Mouse (Mus musculus): ENCODE measurements around the gene Gm10715. TPM values are rescaled to one million over a fixed set of nuclear protein-coding genes. Genes with fewer than 3 reads are reported as not detected.
"Not testable (repeated sequence)": the region's sequence is repeated elsewhere in the genome, so short reads cannot be mapped to it uniquely, and the experiment has no call there.

Gene Gm10715
- total RNA-seq, 2 experiments from 2014 or later, result not detected

GRCm38 (mm10) chr9:3023312-3023984, 13.2 kb upstream of the Gm10715 start, which contains the start of gene Gm10718:
Gene Gm10718, plus strand, starts transcription at chr9:3023547.
- intact Hi-C loops (cut with DNase I; ENCODE audit: low total_unique reads); DNase-seq: not testable (repeated sequence)

- DNase-seq; intact Hi-C loops (cut with DNase I; ENCODE audit: low total_unique reads): not testable (repeated sequence)
Measured at GRCm38 (mm10) chr9:3023985-3024648, 12.6 kb upstream of the Gm10715 start.

- intact Hi-C loops (cut with DNase I; ENCODE audit: low total_unique reads); DNase-seq: not testable (repeated sequence)
Measured at GRCm38 (mm10) chr9:3024912-3025467, 11.7 kb upstream of the Gm10715 start, which contains the start of gene Gm10717. Gene Gm10717, plus strand, starts transcription at chr9:3025417.

- DNase-seq, result peak; percentile 21
- intact Hi-C loops (cut with DNase I; ENCODE audit: low total_unique reads), result not testable (repeated sequence)
Measured at GRCm38 (mm10) chr9:3025653-3026052, 11.0 kb upstream of the Gm10715 start.

GRCm38 (mm10) chr9:3026136-3026535, 10.5 kb upstream of the Gm10715 start:
- DNase-seq; intact Hi-C loops (cut with DNase I; ENCODE audit: low total_unique reads): not testable (repeated sequence)

GRCm38 (mm10) chr9:3026741-3027140, 9.9 kb upstream of the Gm10715 start:
- DNase-seq; intact Hi-C loops (cut with DNase I; ENCODE audit: low total_unique reads): not testable (repeated sequence)

- intact Hi-C loops (cut with DNase I; ENCODE audit: low total_unique reads); DNase-seq: not testable (repeated sequence)
Measured at GRCm38 (mm10) chr9:3027200-3027599, 9.5 kb upstream of the Gm10715 start.

GRCm38 (mm10) chr9:3029276-3030000, 7.2 kb upstream of the Gm10715 start:
- intact Hi-C loops (cut with DNase I; ENCODE audit: low total_unique reads); DNase-seq: not testable (repeated sequence)

- intact Hi-C loops (cut with DNase I; ENCODE audit: low total_unique reads); DNase-seq: not testable (repeated sequence)
Measured at GRCm38 (mm10) chr9:3030677-3031318, 5.9 kb upstream of the Gm10715 start.

- intact Hi-C loops (cut with DNase I; ENCODE audit: low total_unique reads), result not testable (repeated sequence)
Measured at GRCm38 (mm10) chr9:3034299-3034698, 2.4 kb upstream of the Gm10715 start, which contains the start of gene Gm17535. Gene Gm17535, plus strand, starts transcription at chr9:3034599.

GRCm38 (mm10) chr9:3038161-3038560, 1.5 kb downstream of the Gm10715 start:
- DNase-seq; intact Hi-C loops (cut with DNase I; ENCODE audit: low total_unique reads): not testable (repeated sequence)

More at GRCm38 (mm10) chr9:3034299-3034698, 2.4 kb upstream of the Gm10715 start, which contains the start of gene Gm17535:
- DNase-seq, result not testable (repeated sequence)

Small RNAs within 50 kb of the gene (microRNA-seq; reads per million reads assigned to microRNA genes)
- 0 reads per million in 2 experiments for gene Mir101c

Other genes starting within 250 kb of the Gm10715 start
- gene Gm10722, start 36.0 kb upstream of the Gm10715 start, total RNA-seq (2021), result not detected
- gene Gm11168, start 33.5 kb upstream of the Gm10715 start, total RNA-seq (2021), result not detected
- gene Gm10721, start 23.7 kb upstream of the Gm10715 start, total RNA-seq (2021), result not detected
- not detected for gene Gm10720, start 21.2 kb upstream of the Gm10715 start, total RNA-seq (2021)
- under 1 TPM; 0.43 to 0.60 TPM for gene Gm10719, start 19.5 kb upstream of the Gm10715 start, total RNA-seq (2021)
- gene Gm10718, start 13.3 kb upstream of the Gm10715 start, total RNA-seq (2021), result not detected
- not detected for gene Gm10717, start 11.5 kb upstream of the Gm10715 start, total RNA-seq (2021)
- gene Gm17535, start 2.3 kb upstream of the Gm10715 start, total RNA-seq (2021), result not detected